Mouse (Mus musculus): ENCODE measurements around the gene Gm47841.

Gm47841 gene

DNA sequence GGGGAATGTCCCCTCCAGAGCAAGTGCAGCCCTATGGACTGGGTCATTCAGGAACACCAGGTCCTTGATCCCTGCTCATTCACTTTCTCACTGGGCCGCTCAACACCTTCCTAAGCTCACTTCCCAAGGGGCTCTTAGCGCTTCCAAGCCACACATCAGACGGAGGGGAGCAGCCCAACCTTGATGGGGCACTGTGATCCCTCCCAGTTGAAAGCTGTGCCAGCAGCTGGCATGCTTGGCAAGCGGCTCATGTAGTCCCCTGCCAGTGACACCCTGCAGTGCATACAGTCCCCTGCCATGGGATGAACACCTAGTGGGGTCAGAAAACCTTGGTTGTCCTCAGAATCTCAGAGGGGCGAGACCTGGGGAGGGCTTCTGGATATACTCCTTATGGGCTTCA lies 26.9 kb upstream of the Gm47841 start:
- DNase-seq, result no peak

DNA sequence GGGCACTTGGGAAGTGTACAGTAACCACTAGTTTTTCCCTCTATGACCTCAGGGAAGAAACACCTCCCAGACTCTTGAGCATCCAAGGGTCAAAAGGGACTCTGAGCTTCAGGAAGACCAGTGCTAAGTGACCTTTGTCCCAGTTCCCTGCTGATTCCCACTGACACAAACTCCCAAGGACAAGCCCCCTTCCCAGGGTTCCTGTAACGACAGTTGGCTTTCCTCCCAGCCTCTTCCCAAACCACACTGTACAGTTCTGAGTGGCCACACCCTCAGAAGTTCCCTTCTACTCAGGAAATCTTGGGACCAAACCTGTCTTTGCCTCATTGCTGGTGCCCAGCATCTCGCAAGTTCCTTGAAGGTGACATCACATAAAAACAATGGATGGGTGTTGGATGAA lies 25.5 kb upstream of the Gm47841 start:
- DNase-seq, result no peak

DNA sequence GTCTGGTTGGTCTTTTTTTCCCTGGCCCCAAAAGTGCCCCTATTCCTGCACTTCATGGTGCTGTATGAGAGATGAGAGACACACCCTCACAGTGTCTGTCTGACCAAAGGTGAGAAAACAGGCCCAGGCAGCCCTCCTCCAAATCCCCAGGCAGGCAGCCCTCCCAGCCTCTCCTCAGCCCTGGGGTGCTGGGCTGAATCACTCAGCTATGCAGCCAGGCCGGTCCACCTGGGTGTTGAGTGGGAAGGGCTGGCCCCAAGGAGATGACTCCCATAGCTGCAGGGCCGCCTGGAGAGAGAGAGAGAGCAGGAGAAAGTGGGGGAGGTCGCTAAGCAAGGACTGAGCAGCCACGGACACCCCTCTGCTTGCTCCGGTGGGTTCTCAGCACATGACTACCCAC lies 23.6 kb upstream of the Gm47841 start:
- DNase-seq, result no peak

DNA sequence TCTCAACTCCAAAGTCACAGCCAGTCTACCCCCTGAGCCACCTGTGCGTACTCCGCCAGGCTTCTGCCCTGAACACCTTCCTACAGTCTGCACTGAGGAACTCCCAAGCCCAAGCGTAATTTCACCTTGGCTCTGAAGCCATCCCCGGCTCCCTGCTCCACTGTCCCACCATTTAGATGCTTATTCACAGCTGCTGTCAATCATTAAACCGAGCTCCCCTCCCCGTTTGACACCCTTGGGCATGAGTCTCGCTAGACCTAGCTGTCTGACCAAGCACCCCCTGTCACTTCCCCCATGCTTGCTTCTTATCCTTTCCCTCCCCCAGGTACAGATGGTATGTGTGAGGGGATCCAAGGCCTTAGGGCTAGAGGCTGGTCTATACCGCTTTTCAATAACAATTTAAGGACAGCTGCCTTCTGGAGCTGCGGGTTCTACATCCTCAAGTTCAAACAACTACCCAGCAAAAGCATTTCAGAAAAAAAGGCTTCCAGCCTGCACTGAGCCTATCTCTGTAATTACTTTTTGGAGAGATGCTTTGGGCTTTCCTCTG lies 22.5 kb upstream of the Gm47841 start:
- DNase-seq, result no peak

DNA sequence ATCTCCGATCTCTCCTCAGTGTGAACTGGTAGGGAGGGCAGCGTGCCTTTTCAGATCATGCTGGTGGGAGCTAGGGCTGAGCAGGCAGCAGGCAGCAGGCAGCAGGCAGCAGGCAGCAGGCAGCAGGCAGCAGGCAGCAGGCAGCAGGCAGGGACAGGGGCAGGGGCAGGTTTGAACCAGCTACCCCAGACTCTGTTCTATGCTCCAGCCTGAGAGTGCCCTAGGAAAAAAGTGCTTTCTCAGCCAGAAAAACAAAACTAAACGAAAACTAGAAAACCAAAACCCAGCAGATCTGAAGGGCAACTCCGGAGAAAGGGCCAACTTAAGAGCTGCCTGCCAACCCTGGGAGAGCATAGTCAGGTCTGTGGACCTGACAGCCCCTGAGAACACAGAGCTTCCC lies 21.5 kb upstream of the Gm47841 start:
- DNase-seq, result no peak

DNA sequence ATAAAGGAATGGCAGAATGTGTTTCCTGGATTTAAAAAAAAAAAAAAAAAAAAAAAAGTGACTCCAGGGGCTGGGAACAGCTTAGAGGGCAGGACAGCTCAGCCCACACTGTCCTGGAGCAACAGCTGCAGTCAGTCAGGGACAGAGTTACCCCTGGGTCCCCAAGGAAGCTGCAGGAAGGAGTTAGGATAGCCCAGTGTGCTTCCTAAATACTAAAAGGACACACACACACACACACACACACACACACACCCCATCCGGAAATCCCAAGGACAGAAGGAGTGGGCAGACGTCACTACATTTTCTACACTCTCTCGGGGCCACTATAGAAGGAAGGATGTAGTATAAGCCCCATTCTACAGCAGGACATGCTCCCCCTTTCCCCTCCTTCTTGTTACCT lies 20.8 kb upstream of the Gm47841 start:
- DNase-seq, result no peak

DNA sequence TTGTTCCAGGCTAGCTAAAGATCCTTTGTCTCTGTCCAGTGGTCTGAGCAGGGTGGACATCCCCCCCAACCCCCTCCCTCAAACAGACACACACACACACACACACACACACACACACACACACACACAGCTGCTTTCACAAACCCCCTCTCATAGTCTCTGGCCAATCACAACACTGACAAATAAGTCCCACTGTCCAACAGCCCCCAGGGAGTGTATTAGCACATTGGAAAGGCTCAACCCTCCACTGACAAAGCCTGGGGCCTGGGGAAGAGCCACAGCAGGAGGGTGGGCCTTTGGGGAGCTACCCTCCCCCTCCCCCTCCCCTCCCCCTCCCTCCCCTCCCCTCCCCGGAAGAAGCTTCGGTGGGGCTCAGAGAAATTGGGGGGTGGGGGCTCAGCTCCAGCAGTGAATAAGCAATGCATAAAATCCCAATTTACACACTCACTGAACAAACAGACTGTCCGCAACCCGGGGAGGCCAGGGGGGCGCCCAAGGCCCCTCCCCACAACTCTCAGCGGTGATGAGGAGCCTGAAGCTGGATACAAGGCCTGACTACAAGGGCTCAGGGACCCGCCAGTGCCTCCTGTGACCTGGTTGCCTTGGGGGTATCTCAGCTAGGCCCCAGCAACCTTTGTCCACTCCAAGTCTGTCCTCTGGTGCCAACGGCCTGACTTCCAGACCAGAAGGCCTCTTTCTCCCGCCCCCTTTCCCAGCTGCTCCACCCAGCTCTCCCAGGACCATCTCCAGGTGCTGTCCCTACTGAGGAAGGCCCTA lies 19.9 kb upstream of the Gm47841 start:
- no peak for DNase-seq

DNA sequence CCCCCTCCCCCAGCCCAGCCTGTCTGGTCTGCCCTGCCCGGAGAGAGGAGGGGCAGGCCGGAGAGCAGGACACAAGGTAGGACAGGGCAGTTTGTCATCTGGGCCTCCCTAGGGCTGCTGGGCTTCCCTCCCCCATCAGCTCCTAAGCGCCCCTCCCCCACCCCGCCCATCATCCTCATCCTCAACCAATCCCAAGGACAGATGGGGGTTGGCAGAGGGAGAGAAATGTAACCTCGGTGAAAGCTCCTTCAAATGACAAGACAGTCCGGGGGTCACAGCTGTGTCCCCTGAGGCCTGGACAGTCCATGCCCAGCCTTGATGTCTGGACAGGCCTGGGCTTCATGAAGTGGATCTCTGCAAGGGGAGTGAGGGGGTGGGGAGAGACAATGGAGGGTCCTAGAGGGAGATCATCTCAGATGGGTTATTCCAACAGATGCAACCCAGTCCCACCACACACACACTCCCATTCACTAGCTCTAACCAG lies 19.2 kb upstream of the Gm47841 start:
- DNase-seq, result no peak

DNA sequence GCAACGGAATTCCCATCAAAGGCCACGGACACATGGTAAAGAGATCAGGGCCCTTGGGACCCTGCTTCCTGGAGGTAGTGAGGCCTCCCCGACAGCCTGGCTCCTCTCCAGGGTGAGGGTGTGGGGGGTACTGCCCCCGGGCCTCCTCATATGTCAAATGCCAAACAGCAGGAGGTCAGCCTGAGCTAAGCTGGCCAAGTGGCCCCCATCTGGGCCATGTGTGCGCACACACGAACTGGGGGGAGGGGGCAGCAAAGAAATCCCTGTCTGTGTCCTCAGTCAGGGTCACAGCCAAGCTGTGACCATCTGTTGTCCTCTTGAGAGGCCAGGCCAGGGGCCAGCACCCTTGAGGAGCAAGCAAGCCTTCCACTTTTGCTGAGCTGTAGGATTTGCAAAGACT lies 17.9 kb upstream of the Gm47841 start:
- DNase-seq, result no peak

DNA sequence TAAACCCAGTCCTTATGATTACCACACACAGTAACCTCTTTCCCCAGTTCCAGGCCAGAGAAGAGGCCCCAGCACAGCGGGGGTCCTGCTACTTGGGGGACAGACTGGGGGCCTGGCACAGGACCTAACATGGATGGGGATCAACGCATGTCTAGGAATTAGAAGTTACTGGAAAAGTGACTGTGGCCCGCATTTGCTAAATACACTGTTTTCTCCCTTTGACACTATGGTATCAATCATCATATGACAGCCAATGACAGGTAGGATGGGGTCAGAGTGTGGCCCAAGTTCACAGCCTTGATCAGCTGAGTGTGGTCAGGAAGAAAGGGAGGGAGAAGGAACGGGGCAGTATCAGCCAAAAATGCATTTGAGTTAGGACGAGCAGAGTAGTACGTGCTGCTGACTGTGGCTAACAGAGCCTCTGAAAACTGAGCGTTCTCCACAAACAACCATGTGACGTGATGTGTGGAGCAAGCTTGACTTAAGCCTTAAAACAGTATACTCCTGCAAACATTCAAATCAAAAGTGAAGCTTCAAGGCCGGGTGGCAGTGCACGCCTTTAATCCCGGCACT lies 13.2 kb upstream of the Gm47841 start:
- no peak for DNase-seq

DNA sequence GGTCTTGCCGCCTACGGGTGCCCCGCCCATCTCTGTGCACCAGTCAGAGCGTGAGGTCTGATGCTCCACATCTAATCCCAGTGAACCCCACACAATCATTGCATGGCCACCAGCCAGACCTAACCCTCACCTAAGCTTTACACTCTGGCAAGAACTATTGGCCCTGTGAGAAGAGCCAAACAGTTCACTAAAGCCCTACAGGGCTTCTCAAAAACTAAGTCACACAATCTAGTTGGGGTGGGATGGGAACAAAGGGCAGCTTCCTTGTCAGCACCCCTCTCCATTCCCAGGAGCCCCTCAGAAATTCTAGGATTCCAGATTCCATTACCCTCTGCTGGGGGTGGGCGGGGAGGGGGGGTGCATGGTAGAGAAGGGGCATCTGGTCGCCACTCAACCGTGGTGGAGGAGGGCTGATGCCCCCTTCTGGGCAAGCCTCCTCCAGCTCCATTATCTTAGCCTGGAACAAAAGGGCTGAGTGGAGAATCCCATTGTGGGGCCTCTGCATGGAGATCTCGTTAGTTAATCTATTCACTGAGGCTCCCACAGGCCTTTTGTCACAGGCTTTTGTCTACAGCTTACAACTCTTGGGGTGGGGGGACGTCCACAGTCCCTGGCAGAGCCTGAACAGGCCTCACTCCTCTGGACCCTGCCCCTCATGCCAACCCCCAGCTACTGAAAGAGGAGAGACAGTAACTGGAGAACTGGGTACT lies 12.5 kb upstream of the Gm47841 start:
- no peak for DNase-seq

DNA sequence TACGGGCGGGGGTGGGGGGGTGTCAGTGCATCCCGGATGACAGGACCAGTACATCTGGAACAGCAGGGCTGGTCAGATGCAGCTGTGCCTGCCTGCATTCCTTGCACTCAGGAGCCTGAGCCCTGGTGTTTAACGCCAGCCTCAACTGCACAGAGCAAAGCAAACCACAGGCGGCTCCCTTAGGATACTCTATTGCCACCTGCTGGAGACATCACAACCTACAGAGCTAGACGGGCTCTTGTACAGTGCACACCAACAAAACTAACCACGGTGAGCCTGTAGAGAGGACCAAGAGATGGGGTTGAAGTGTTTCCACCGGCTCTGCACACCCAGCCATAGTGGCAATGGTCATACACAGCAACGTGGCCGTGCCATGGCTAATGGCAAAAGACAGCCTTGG lies 9.0 kb upstream of the Gm47841 start:
- DNase-seq, result no peak

DNA sequence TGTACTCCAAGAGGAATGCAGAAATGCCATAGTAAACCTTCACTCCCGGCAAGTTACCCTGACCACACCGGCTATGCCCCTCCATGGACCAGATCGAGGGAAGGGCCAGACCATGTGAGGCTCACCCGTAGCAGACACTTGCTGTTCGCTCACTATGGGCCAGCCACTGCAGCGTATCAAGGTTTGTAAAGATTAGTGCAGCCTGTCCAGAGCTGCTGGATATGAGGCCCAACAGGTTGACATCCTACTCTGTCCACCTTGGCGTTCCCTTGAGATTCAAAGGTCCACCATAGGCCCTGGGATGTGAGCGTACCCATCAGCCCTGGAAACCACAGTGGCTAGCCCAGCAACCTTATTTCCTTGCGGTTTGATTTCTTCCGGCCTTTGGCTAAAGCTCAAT lies 7.3 kb upstream of the Gm47841 start:
- DNase-seq, result no peak

DNA sequence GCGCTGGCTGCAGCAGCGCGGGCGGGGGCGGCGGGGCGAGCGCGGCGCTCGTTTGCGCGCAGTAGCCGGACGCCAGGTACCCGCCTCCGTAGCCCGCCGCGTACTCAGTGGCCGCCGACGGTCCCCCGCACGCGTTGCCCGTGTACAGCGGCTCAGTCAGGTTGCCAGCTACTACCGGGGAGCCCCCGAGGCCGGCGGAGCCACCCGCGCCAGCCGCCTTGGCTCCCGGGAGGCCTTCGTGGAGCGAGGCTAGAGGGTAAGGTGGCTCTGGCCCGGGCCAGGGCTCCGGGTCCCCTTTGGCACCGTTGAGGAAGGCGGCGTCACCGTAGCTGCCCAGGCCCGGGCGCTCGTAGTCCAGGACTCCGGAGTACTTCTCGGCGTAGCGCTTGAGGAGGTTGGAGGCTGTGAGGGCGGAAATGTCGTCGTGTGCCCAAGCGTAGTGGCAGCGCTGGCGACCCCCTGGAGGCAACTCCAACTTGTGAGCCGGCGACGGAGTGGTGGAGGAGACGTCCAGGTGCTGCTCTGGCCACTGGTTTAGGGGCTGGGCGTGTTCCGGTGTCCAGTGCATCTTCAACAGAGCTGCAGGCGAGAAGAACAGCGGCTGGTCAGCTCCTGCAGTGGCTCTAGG lies 6.7 kb upstream of the Gm47841 start:
- DNase-seq, result no peak

DNA sequence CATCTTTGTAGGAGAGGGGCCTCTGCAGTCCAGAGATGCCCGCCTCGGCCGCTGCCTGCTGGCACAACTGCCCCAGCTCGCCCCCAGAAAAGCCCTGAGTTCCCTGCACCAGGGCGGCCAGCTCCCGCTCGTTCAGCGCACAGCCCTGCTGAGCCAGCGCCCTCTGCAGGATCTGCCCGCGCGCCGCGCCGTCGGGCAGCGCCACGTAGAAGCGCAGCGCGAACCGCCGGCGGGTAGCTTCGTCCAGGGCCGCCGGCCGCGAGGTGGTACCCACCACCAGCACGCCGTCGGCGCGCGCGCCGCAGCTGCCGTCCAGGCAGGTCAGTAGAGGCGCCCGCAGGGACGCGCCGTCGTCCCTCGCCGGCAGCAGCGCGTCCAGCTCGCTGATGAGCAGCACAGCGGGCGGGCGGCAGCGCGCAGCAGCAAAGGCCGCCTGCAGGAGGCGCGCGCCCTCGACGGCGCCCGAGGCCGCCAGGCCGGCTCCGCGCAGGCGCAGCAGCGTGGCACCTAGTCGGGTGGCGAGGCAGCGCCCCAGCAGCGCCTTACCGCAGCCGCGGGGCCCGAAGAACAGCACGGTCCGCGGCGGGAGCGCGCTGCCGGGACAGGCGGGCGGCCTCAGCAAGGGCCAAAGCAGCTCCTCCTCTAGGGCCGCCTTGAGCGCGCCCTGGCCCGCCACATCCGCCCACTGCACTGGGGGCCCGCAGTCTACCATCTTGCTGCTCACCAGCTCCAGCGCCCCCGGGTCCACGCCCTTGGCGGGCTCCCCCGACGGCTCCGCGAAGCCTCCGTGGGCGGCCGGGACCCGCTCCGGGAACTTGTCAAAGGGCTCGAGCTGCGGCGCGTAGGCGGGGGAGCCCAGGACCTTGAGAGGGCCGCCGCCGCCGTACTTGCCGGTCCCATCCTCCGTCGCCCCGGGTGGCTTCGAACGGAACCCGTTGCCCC lies 5.6 kb upstream of the Gm47841 start:
- no peak for DNase-seq

DNA sequence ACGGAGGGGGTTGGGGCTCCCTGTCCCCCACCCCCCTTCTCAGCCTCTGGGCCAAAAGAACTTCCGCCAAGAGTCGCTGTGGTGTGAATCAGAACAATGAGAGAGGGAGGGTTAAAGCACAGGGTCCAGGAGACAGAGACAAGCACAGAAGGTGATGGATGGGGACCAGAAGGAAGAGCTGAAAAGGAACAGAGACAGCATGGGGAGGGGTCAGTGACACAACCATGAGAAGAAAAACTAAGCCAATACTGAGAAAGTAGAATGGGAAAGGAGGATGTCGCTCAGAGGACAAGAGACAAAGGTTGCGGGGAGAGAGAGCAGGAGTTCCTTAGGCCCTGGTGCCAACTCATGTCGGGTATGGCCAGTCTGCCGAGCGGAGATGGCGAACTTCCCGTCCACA lies 4.7 kb upstream of the Gm47841 start:
- no peak for DNase-seq

DNA sequence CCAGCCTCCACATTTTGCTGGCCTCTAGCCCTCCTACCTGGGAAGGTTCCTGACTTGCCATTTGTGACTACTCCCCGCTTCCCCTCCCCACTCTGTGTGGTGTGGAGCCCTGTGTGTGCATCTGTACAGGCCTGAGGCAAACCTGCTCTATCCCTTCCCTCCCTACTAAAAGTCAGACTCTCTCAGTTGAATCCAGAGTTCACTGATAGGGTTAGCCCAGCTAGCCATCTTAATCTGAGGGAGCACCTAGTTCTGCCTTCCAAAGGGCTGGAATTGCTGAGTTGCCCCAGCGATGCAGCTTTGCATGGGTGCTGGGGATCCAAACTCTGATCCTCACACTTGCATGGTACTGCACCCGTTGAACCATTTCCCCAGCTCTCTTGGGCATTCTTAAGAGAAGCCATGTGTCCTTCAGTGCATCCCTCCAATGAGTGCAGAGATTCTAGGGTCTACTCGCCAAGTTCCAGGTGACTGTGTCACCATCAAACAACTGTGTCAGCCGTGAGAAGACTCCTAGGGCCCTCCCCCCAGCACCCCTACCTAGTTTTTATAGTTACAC lies 1.2 kb upstream of the Gm47841 start:
- DNase-seq, result no peak

DNA sequence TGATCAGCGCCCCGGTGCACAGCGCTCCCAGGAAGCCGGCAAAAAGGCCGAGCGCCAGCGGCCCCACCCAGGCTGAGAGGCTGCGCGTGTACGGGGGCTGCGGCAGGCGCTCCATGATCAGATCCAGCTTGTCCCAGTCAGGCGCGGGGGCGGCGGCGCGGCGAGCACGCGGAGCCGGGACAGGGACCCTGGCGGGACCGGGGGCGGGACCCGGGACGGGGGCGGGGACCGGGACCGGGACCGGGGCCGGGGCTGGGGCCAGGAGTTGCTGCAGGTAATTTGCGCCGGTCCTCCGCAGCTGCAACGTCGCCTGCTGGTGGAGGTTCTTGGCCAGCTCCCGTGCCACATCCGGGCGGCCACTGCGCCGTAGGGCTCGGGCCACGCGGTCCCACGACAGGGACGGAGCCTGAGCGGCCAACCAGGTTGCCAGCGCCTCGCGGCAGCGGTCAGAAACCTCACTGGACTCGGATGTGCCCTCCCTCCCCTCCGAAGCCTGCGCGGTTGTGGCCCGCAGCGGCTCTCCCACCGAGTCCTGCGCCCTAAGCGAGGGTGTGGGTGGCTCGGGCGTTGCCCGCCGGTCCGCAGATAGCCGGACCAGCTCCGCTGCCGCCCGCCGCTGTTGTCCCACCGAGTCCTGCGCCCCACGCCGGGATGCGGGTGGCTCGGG lies 537 bp downstream of the Gm47841 start:
- DNase-seq, result no peak

DNA sequence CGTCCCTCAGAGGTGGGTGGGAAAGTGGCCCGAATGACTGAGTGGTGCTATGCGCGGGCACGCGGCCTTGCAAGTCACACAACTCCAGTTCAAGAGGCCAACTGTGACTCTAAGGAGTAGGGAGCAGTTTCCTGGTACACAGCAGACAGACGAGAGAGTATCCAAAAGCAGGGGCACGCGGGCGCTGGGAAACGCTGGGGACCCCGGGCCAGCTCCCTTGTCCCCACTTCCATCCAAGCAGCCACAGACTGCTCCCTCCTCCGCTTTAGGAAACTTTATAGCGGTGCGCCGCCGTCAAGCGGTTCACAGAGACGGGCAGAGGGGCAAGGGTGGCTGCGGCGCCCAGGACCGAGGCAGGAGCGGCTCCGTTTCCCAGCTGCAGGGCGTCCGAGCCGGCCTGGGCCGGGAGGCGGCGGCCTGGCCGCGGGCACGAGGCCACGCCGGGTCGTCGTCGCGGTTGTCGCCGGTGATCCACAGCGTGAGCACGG lies 1.1 kb downstream of the Gm47841 start:
- DNase-seq, result no peak

DNA sequence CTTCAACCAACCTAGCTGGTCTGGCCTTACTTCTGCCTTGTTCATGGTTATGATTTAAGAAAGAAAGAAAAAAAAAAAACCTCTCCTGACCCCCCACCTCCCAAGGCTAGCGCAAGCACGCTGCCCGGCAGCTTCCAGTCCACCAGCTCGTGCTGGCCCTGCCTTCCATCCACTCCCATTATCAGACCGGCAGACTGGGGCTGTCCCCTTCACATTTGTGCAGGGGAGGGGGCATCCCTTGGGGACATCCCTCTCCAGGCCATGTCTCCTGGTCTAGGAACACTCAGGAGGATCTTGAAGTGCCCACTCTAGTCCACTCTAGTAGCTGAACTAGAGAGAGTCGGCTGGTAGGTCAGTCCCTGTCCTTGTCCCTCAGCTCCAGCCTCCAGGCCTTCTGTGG lies 2.7 kb downstream of the Gm47841 start:
- no peak for DNase-seq

DNA sequence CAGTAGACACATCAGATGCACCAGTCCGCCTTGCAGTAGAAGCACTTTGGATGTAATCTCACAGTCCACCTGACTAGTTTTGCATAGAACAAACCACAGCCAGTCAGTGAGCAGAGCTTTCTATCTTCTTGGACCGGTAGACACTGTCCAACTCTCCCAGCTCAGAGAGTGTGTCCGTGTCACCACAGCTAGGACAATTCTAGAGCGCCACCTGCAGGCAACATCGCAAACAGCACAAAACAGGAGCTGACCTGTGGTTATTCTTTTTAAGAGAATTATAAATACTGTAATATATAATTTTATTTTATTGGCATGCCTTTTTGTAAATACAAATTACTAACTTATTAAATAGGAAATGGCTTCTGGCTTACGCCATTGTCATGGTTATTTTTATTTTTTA lies 4.6 kb downstream of the Gm47841 start:
- DNase-seq, result no peak
